Comparison of ENCODE assay signal across 25 mouse cellular contexts in genomic region chr8:46318802-46319201, GRCm38 (mm10). TPM values are rescaled to one million over a fixed set of nuclear protein-coding genes. Genes with fewer than 3 reads are reported as not detected.
"Had no signal": no experiment of that assay in that cellular context is flagged by ENCODE, and none has a peak within 500 bp of the region (broad histone marks: within the 10 kb centered on the region; RNA-seq: fewer than 3 reads in every experiment).

No protein-coding gene starts in this region.

- H3K27ac ChIP-seq: lung, embryonic 15.5 days; macrophage; midbrain, embryonic 13.5 days; midbrain, embryonic 15.5 days; neural tube, embryonic 12.5 days; stomach, embryonic 15.5 days; stomach, postnatal 0 days had no signal

- H3K36me3 ChIP-seq: lung, embryonic 15.5 days; midbrain, embryonic 13.5 days; midbrain, embryonic 15.5 days; neural tube, embryonic 12.5 days; stomach, embryonic 15.5 days had no signal

- H3K4me3 ChIP-seq: lung, embryonic 15.5 days; megakaryocyte, embryonic 14.5 days; midbrain, embryonic 13.5 days; midbrain, embryonic 15.5 days; neural tube, embryonic 12.5 days; stomach, embryonic 15.5 days had no signal

- ATAC-seq: lung, postnatal 0 days; midbrain, embryonic 13.5 days; midbrain, embryonic 15.5 days had no signal

- H3K9me3 ChIP-seq: lung, embryonic 15.5 days; midbrain, embryonic 13.5 days; midbrain, embryonic 15.5 days; neural tube, embryonic 12.5 days; stomach, embryonic 15.5 days had no signal

- DNase-seq: lung, adult 2 months; lung, postnatal 14 days; lung, postnatal 36 days; right cerebral cortex, postnatal 14 days; spleen, adult 18-20 months; thymus, adult 2 months; thymus, postnatal 25 days; thymus, postnatal 4 days had no signal

- H3K9ac ChIP-seq: lung, embryonic 15.5 days; midbrain, embryonic 13.5 days; midbrain, embryonic 15.5 days; neural tube, embryonic 12.5 days; stomach, embryonic 15.5 days had no signal

- H3K4me2 ChIP-seq: lung, embryonic 15.5 days; midbrain, embryonic 11.5 days; midbrain, embryonic 13.5 days; midbrain, embryonic 15.5 days; neural tube, embryonic 12.5 days; stomach, embryonic 15.5 days had no signal

- H3K27me3 ChIP-seq: lung, embryonic 15.5 days; megakaryocyte, embryonic 14.5 days; midbrain, embryonic 13.5 days; midbrain, embryonic 15.5 days; neural tube, embryonic 12.5 days; stomach, embryonic 15.5 days had no signal

- H3K4me1 ChIP-seq: megakaryocyte, embryonic 14.5 days; midbrain, embryonic 13.5 days; midbrain, embryonic 15.5 days; neural tube, embryonic 12.5 days had no signal

RNA-seq across cellular contexts. Expression of gene Helt, which starts 24.3 kb away (rescaled TPM):
- total RNA-seq: megakaryocyte progenitor cell, adult 5-6 weeks; monocyte, adult 5-6 weeks; neutrophil, adult 5-6 weeks had no signal
- polyA plus RNA-seq: liver, embryonic 16.5 days; lung, adult 2 months; lung, embryonic 15.5 days; lung, postnatal 0 days; macrophage; neural tube, embryonic 14.5 days; small intestine, adult 2 months; stomach, postnatal 0 days; thymus, adult 2 months; urinary bladder, adult 2 months had no signal
